Mouse (Mus musculus) kidney, postnatal 0 days (tissue): ENCODE measurements around the gene Rhbdf2. TPM values are rescaled to one million over a fixed set of nuclear protein-coding genes. Genes with fewer than 3 reads are reported as not detected.
"Not testable (repeated sequence)": the region's sequence is repeated elsewhere in the genome, so short reads cannot be mapped to it uniquely, and the experiment has no call there.

Experiments used
- ATAC-seq: fragments of 200-750 bp; cut with Nextera tagmentation; replicated peaks from 2 replicates; pipeline ENCODE4 v1.8.0; 2017; ENCODE audit warnings: low read depth, moderate number of reproducible peaks, moderate TSS enrichment, moderate library complexity; ENCODE audit not compliant: low FRiP score
- DNase-seq: peaks from one replicate; pipeline ENCODE4 v3.0.0-alpha.2; 2016; ENCODE audit warnings: low spot score
- H3K27ac ChIP-seq: fragments of 300-500 bp; sonication (generic); 2 replicates; pipeline ENCODE4 v1.5.1; 2014; ENCODE audit warnings: mild to moderate bottlenecking
- H3K27me3 ChIP-seq: fragments of 300-500 bp; sonication (generic); 2 replicates; pipeline ENCODE4 v1.6.1; 2014; ENCODE audit warnings: low read length, mixed read lengths; ENCODE audit not compliant: insufficient read depth
- H3K36me3 ChIP-seq: fragments of 300-500 bp; sonication (generic); 2 replicates; pipeline ENCODE4 v1.6.1; 2014; ENCODE audit warnings: low read length, mixed read lengths; ENCODE audit not compliant: insufficient read depth
- H3K4me1 ChIP-seq: fragments of 300-500 bp; sonication (generic); replicated peaks from 2 replicates; pipeline ENCODE4 v1.6.1; 2014; ENCODE audit warnings: antibody characterized with exemption, low read length, mixed read lengths; ENCODE audit not compliant: insufficient read depth
- H3K4me2 ChIP-seq: fragments of 300-500 bp; sonication (generic); 2 replicates; pipeline ENCODE4 v1.6.1; 2014; ENCODE audit warnings: mild to moderate bottlenecking, low read length, moderate library complexity, mixed read lengths
- H3K4me3 ChIP-seq: fragments of 300-500 bp; sonication (generic); replicated peaks from 2 replicates; pipeline ENCODE4 v1.5.1; 2014; ENCODE audit warnings: low read depth, low read length
- H3K9ac ChIP-seq: fragments of 300-500 bp; sonication (generic); 2 replicates; pipeline ENCODE4 v1.6.1; 2014; ENCODE audit warnings: low read depth, low read length
- H3K9me3 ChIP-seq: fragments of 300-500 bp; sonication (generic); replicated peaks from 2 replicates; pipeline ENCODE4 v1.6.1; 2016; ENCODE audit warnings: low read length, inconsistent platforms, mixed read lengths
- CTCF ChIP-seq: IDR thresholded peaks from 2 replicates; pipeline ENCODE4 v1.5.1; 2016; ENCODE audit warnings: antibody characterized with exemption, low read depth, mild to moderate bottlenecking, moderate library complexity
- WGBS: fragments of 180-500 bp; shearing (Covaris S2); extraction: QIAGEN DNeasy Blood & Tissue Kit; methylation state at CpG from one replicate; pipeline ENCODE4 v1.1.7; 2014; 5-methylcytosine and 5-hydroxymethylcytosine counted together
- polyA plus RNA-seq: library from polyadenylated mRNA; unstranded; fragments of >200 nt; fragmentation: Nextera tagmentation; extraction: Ambion mirVana; gene quantifications from 2 replicates; pipeline ENCODE4 v1.2.1, GENCODE M21; 2015

The Rhbdf2 gene
- polyA plus RNA-seq = 8.8 and 9.0 TPM in 2 replicates

GRCm38 (mm10) chr11:116626299-116627071 lies at the start of gene Rhbdf2:
Gene Rhbdf2 (minus strand): TSS chr11:116627019.
- no peak within 1 kb of the TSS for H3K9ac ChIP-seq
- no peak for TF ChIP-seq CTCF
- no peak within 1 kb of the TSS for H3K27ac ChIP-seq
- no peaks in the 10 kb centered on the region for H3K9me3 ChIP-seq
- no peaks in the 10 kb centered on the region for H3K36me3 ChIP-seq
- DNase-seq = no peak
- no peak within 1 kb of the TSS for H3K4me2 ChIP-seq
- no peak for ATAC-seq
- H3K4me3 ChIP-seq = no peak within 1 kb of the TSS
- H3K27me3 ChIP-seq = no peaks in the 10 kb centered on the region
- H3K4me1 ChIP-seq = peaks cover 18% of the 10 kb centered on the region
- 72% methylated on average over 10 of the region's 10 CpGs for WGBS

GRCm38 (mm10) chr11:116676175-116676976 lies 49.6 kb upstream of the Rhbdf2 start:
- Histone ChIP-seq H3K9me3 (no peaks in the 10 kb centered on the region), H3K4me2 (no peak overlapping the region), H3K27ac (peak overlapping the region; percentile 85), H3K36me3 (peaks cover 35% of the 10 kb centered on the region), H3K27me3 (no peaks in the 10 kb centered on the region), H3K9ac (no peak overlapping the region), H3K4me1 (peaks cover 19% of the 10 kb centered on the region), H3K4me3 (no peak overlapping the region)
- no peak for TF ChIP-seq CTCF
- WGBS = 85% methylated on average over 14 of the region's 14 CpGs
- ATAC-seq = no peak
- DNase-seq = no peak

GRCm38 (mm10) chr11:116675429-116675828 lies 48.6 kb upstream of the Rhbdf2 start:
- H3K27ac ChIP-seq = peak overlapping the region; percentile 85

GRCm38 (mm10) chr11:116674616-116675379 lies 48.0 kb upstream of the Rhbdf2 start:
- ATAC-seq (peak; percentile 63), DNase-seq (peak; percentile 49)
- Histone ChIP-seq H3K4me2 (no peak overlapping the region), H3K4me1 (peaks cover 19% of the 10 kb centered on the region), H3K9me3 (no peaks in the 10 kb centered on the region), H3K27ac (peak overlapping the region; percentile 85), H3K27me3 (no peaks in the 10 kb centered on the region), H3K4me3 (no peak overlapping the region), H3K36me3 (peaks cover 35% of the 10 kb centered on the region), H3K9ac (no peak overlapping the region)
- WGBS = 45% methylated on average over 7 of the region's 7 CpGs
- TF ChIP-seq CTCF = no peak

More at GRCm38 (mm10) chr11:116675429-116675828, 48.6 kb upstream of the Rhbdf2 start:
- peaks cover 35% of the 10 kb centered on the region for H3K36me3 ChIP-seq
- not testable (repeated sequence) for H3K27me3 ChIP-seq, DNase-seq, H3K4me2 ChIP-seq, ATAC-seq, H3K9me3 ChIP-seq, H3K4me3 ChIP-seq, H3K9ac ChIP-seq
- peaks cover 19% of the 10 kb centered on the region for H3K4me1 ChIP-seq
- WGBS = 63% methylated on average over 6 of the region's 6 CpGs

- 72% methylated on average over 2 of the region's 2 CpGs for WGBS
- H3K4me2 ChIP-seq = peak overlapping the region; percentile 90
- ATAC-seq = no peak
- H3K27ac ChIP-seq = 0 out of 2 replicates have a peak overlapping the region, but pooled peaks have one; percentile 85
- peaks cover 19% of the 10 kb centered on the region for H3K4me1 ChIP-seq
- no peaks in the 10 kb centered on the region for H3K27me3 ChIP-seq
- H3K36me3 ChIP-seq = peaks cover 32% of the 10 kb centered on the region
- no peak for DNase-seq
- no peak for TF ChIP-seq CTCF
- H3K4me3 ChIP-seq = no peak overlapping the region
- H3K9me3 ChIP-seq = no peaks in the 10 kb centered on the region
- peak overlapping the region; percentile 35; the same call in 1 of the 2 replicates for H3K9ac ChIP-seq
Measured at GRCm38 (mm10) chr11:116673410-116673809, 46.6 kb upstream of the Rhbdf2 start.

GRCm38 (mm10) chr11:116672595-116672994 lies 45.8 kb upstream of the Rhbdf2 start:
- H3K27ac ChIP-seq = peak overlapping the region; percentile 63; the same call in 1 of the 2 replicates
- WGBS = 11% methylated on average over 7 of the region's 7 CpGs
- no peaks in the 10 kb centered on the region for H3K27me3 ChIP-seq
- peak overlapping the region; percentile 90 for H3K4me2 ChIP-seq
- H3K9me3 ChIP-seq = no peaks in the 10 kb centered on the region
- peak overlapping the region; percentile 83 for H3K9ac ChIP-seq
- H3K4me3 ChIP-seq = peak overlapping the region; percentile 74
- H3K36me3 ChIP-seq = peaks cover 32% of the 10 kb centered on the region
- DNase-seq (no peak), ATAC-seq (no peak)
- TF ChIP-seq CTCF = 0 out of 2 replicates have a peak, but pooled peaks have one; percentile 4
- peaks cover 19% of the 10 kb centered on the region for H3K4me1 ChIP-seq
